Mouse (Mus musculus): ENCODE data around the gene Ldha. TPM values are rescaled to one million over a fixed set of nuclear protein-coding genes. Genes with fewer than 3 reads are reported as not detected.
"Not testable (repeated sequence)": the region's sequence is repeated elsewhere in the genome, so short reads cannot be mapped to it uniquely, and the experiment has no call there.

Ldha gene
- total and polyA plus RNA-seq, 2 experiments from 2014 or later, result 1,604 to 1,727 TPM

DNA sequence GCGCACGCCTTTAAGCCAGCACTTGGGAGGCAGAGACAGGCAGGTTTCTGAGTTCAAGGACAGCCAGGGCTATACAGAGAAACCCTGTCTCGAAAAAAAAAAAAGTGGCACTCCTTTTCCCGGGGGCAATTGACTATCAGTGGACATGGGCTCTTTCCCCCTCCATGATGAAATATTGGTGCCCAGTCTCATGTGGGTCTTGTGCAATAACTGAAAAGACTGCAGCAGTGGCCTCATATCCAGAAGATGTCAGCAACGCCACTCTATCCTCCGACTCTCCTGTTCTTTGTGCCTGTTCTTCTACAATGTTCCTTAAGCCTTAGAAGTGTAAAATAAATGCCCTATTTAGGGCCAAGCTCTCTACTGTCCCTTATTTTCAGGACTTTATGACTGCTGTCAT is 30.9 kb upstream of the Ldha start:
- Histone ChIP-seq H3K9me3 (replicated peaks; ENCODE audit: control insufficient read depth, low read length) (no peaks in the 10 kb centered on the region), H3K9ac (replicated peaks; ENCODE audit: low read depth, low read length) (no peak overlapping the region), H3K36me3 (replicated peaks; ENCODE audit: control insufficient read depth, insufficient read depth, low read length) (peaks cover 76% of the 10 kb centered on the region), H3K4me1 (ENCODE audit: control insufficient read depth, insufficient read depth) (no peaks in the 10 kb centered on the region), H3K27ac (ENCODE audit: low read depth) (no peak overlapping the region), H3K4me2 (ENCODE audit: low read depth, low read length) (no peak overlapping the region), H3K27me3 (ENCODE audit: control insufficient read depth, insufficient read depth, low read length) (no peaks in the 10 kb centered on the region), H3K4me3 (ENCODE audit: low read depth, low read length) (no peak overlapping the region)
- no peak for ATAC-seq (ENCODE audit: insufficient read depth, low read depth)
- WGBS, result 95% methylated on average over 6 of the region's 6 CpGs
- no peak for DNase-seq (ENCODE audit: low spot score)
- no peak for TF ChIP-seq CTCF (IDR thresholded peaks at IDR 0.05; ENCODE audit: low read depth)
- TF ChIP-seq EP300 (IDR thresholded peaks at IDR 0.05; ENCODE audit: low read depth), result no peak

DNA sequence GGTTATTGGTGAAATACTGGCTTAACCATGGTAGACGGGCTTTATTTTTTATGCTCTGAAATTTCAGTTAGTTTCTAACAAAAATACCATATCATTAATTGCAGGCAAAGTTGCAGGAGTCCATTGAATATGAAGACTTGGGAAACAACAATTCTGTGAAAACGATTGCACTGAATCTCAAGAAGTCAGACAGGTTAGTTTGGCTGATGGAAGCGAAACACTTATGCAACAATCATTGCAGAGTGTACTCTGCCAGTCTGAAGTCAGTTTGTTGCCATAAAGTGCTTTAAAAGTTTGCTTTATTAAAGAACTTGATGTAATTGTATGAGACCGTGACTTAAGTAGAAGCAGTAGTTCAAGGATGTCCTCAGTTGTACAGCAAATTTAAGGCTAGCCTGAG is 27.3 kb upstream of the Ldha start:
- Histone ChIP-seq H3K36me3 (replicated peaks; ENCODE audit: control insufficient read depth, insufficient read depth, low read length) (peaks cover 82% of the 10 kb centered on the region), H3K4me3 (ENCODE audit: low read depth, low read length) (no peak overlapping the region), H3K27me3 (ENCODE audit: control insufficient read depth, insufficient read depth, low read length) (no peaks in the 10 kb centered on the region), H3K4me2 (ENCODE audit: low read depth, low read length) (no peak overlapping the region), H3K9ac (replicated peaks; ENCODE audit: low read depth, low read length) (no peak overlapping the region), H3K4me1 (ENCODE audit: control insufficient read depth, insufficient read depth) (no peaks in the 10 kb centered on the region), H3K27ac (ENCODE audit: low read depth) (no peak overlapping the region), H3K9me3 (replicated peaks; ENCODE audit: control insufficient read depth, low read length) (no peaks in the 10 kb centered on the region)
- WGBS, result 90% methylated on average over 4 of the region's 4 CpGs
- TF ChIP-seq CTCF (IDR thresholded peaks at IDR 0.05; ENCODE audit: low read depth) (no peak), EP300 (IDR thresholded peaks at IDR 0.05; ENCODE audit: low read depth) (no peak)
- ATAC-seq (ENCODE audit: insufficient read depth, low read depth), result no peak
- DNase-seq (ENCODE audit: low spot score), result no peak

DNA sequence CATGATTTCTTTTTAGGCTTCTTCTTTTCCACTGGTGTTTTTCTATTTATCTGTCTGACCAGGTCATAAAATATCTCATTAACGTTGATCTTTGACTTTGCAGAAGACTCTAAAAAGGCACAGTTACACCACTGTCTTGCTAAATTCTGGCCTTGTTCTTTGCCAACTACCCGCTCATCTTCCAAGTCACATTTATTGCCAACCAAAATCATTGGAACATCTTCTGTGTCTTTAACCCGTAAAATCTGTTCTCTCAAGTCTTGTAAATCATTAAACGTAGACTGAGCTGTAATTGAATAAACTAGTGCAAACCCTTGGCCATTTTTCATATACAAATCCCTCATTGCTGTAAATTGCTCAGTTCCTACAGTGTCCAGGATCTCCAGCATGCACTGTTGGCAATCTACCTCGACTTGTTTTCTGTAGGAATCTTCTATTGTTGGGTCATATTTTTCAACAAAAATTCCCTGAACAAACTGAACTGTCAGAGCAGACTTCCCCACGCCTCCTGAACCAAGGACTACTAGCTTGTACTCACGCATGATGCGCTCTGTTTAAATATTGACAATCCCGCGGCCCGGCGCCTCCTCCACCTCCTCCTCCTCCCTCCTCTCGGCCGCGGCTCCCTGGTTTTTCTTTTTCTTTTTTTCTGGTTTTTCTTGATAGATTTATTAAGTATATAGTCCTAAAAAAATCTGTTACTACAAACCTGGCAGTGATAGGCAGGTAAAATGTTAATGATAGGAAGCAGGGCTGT is 20.2 kb upstream of the Ldha start:
- 94% methylated on average over 15 of the region's 15 CpGs for WGBS
- not testable (repeated sequence) for H3K9ac ChIP-seq (replicated peaks; ENCODE audit: low read depth, low read length); DNase-seq (ENCODE audit: low spot score); H3K9me3 ChIP-seq (replicated peaks; ENCODE audit: control insufficient read depth, low read length); H3K4me1 ChIP-seq (ENCODE audit: control insufficient read depth, insufficient read depth); H3K27me3 ChIP-seq (ENCODE audit: control insufficient read depth, insufficient read depth, low read length); H3K4me2 ChIP-seq (ENCODE audit: low read depth, low read length); H3K4me3 ChIP-seq (ENCODE audit: low read depth, low read length); H3K27ac ChIP-seq (ENCODE audit: low read depth); ATAC-seq (ENCODE audit: insufficient read depth, low read depth)
- H3K36me3 ChIP-seq (replicated peaks; ENCODE audit: control insufficient read depth, insufficient read depth, low read length), result peaks cover 70% of the 10 kb centered on the region

DNA sequence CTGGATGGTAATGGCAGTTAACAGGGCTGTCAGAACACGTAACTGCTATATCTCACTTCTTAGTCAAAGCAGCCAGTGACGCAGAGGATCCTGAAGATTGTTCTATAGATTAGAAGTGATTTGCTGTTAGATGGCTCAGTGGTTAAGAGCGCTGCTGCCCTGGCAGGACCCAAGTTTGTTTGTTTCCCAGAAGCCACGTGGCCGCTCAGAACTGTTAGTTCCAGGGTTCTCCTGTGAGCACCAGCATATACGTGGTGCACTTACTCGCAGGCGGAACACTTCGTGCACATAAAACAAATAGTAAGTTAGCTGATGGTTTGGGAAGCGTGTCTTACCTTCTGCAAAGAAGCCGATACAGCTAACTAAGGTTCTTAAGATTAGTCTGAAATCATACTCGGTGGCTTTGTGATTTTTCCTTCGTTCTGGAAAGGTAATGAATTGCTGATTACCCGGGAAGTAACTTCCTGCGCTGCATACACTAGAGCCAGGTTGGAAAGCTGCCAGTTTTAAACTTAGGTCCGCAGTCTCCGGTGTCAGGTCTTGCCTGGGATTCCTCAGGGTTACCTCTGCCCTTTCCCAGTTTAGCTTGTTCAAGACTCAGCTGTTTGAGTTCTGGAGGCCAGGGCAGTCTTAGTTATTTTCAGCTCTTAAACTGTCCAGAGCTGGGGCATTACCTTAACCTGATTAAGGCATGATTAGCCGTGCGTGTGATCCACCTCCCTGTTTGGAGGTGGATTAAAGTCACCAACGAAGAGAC is 14.1 kb upstream of the Ldha start:
- WGBS, result 36% methylated on average over 20 of the region's 20 CpGs
- Histone ChIP-seq H3K27me3 (ENCODE audit: control insufficient read depth, insufficient read depth, low read length) (no peaks in the 10 kb centered on the region), H3K9ac (replicated peaks; ENCODE audit: low read depth, low read length) (no peak overlapping the region), H3K36me3 (replicated peaks; ENCODE audit: control insufficient read depth, insufficient read depth, low read length) (peaks cover 21% of the 10 kb centered on the region), H3K4me2 (ENCODE audit: low read depth, low read length) (0 out of 2 replicates have a peak overlapping the region, but pooled peaks have one; percentile 17), H3K4me1 (ENCODE audit: control insufficient read depth, insufficient read depth) (peaks cover 28% of the 10 kb centered on the region), H3K9me3 (replicated peaks; ENCODE audit: control insufficient read depth, low read length) (no peaks in the 10 kb centered on the region), H3K27ac (ENCODE audit: low read depth) (no peak overlapping the region), H3K4me3 (ENCODE audit: low read depth, low read length) (no peak overlapping the region)
- DNase-seq (ENCODE audit: low spot score) (peak; percentile 45), ATAC-seq (ENCODE audit: insufficient read depth, low read depth) (no peak)
- TF ChIP-seq EP300 (IDR thresholded peaks at IDR 0.05; ENCODE audit: low read depth) (no peak), CTCF (IDR thresholded peaks at IDR 0.05; ENCODE audit: low read depth) (no peak)

DNA sequence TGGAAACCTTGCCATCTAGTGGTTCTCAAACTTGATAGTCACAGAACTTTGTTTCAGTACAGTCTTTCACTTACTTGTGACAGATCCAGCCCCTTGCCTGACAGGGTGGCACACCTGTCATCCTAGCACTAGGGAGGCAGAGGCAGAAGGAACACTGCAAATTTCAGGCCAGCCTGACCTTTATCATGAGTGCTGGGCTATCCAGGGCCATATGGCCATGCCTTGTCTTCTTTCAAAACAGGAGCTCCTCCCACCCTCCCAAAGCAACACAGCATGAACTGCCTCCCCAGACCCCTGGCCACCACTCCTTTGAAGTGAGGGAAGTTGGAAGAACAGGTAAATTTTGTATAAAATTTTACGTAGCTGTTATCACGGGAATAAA is 13.5 kb upstream of the Ldha start:
- no peak for DNase-seq (ENCODE audit: low spot score)
- WGBS, result 88% methylated on average over 2 of the region's 2 CpGs
- ATAC-seq (ENCODE audit: insufficient read depth, low read depth), result no peak
- Histone ChIP-seq H3K9me3 (replicated peaks; ENCODE audit: control insufficient read depth, low read length) (no peaks in the 10 kb centered on the region), H3K27me3 (ENCODE audit: control insufficient read depth, insufficient read depth, low read length) (no peaks in the 10 kb centered on the region), H3K4me1 (ENCODE audit: control insufficient read depth, insufficient read depth) (peaks cover 28% of the 10 kb centered on the region), H3K27ac (ENCODE audit: low read depth) (no peak overlapping the region), H3K4me3 (ENCODE audit: low read depth, low read length) (no peak overlapping the region), H3K9ac (replicated peaks; ENCODE audit: low read depth, low read length) (no peak overlapping the region), H3K4me2 (ENCODE audit: low read depth, low read length) (no peak overlapping the region), H3K36me3 (replicated peaks; ENCODE audit: control insufficient read depth, insufficient read depth, low read length) (peaks cover 15% of the 10 kb centered on the region)
- TF ChIP-seq CTCF (IDR thresholded peaks at IDR 0.05; ENCODE audit: low read depth) (no peak), EP300 (IDR thresholded peaks at IDR 0.05; ENCODE audit: low read depth) (no peak)
